Mouse (Mus musculus): ENCODE data around the gene H2-Ob. TPM values are rescaled to one million over a fixed set of nuclear protein-coding genes. Genes with fewer than 3 reads are reported as not detected.

Gene H2-Ob
- polyA plus RNA-seq, 1 experiment from 2014 or later, result 0.54 TPM

DNA sequence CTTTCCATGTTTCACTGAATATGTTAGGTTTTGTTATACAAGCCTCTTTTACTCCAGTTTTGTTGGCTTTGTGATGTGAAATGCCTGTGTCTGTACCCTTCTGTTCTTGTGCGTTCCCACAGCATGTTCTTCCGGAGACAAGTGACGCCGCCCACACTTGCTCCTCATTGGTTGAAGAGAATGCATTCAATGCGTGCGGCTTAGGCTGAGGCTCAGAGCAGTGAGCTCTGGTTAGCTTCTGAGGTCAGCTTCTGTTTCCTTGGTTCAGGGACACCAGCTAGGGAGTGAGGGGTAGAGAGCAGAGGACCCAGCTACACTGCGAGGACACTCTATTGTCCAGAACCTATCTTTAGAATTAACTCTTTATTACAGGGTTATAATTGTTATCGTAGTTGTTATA, 52.9 kb downstream of the H2-Ob start:
- no peaks in the 10 kb centered on the region for H3K4me1 ChIP-seq (ENCODE audit: control insufficient read depth, low read depth, low read length)
- H3K4me3 ChIP-seq (ENCODE audit: low read depth, low read length), result no peak overlapping the region
- H3K9ac ChIP-seq (ENCODE audit: low read depth, low read length), result no peak overlapping the region
- H3K4me2 ChIP-seq (ENCODE audit: low read depth, low read length), result no peak overlapping the region
- H3K27me3 ChIP-seq (ENCODE audit: control insufficient read depth, insufficient read depth, low read depth, low read length), result no peaks in the 10 kb centered on the region
- H3K9me3 ChIP-seq (replicated peaks; ENCODE audit: control insufficient read depth, low read length), result no peaks in the 10 kb centered on the region; the same call in 1 of the 2 replicates
- WGBS (ENCODE audit: insufficient replicate concordance), result 19% methylated on average over 8 of the region's 8 CpGs
- peak; percentile 37; the same call in 1 of the 2 replicates for ATAC-seq (ENCODE audit: low read depth)
- H3K36me3 ChIP-seq (ENCODE audit: control insufficient read depth, insufficient read depth), result no peaks in the 10 kb centered on the region
- no peak overlapping the region for H3K27ac ChIP-seq (ENCODE audit: low read length)

- H3K4me2 ChIP-seq (ENCODE audit: low read depth, low read length), result no peak overlapping the region
- no peaks in the 10 kb centered on the region for H3K4me1 ChIP-seq (ENCODE audit: control insufficient read depth, low read depth, low read length)
- ATAC-seq (ENCODE audit: low read depth), result no peak
- H3K36me3 ChIP-seq (ENCODE audit: control insufficient read depth, insufficient read depth), result no peaks in the 10 kb centered on the region
- no peaks in the 10 kb centered on the region; the same call in 1 of the 2 replicates for H3K27me3 ChIP-seq (ENCODE audit: control insufficient read depth, insufficient read depth, low read depth, low read length)
- H3K27ac ChIP-seq (ENCODE audit: low read length), result no peak overlapping the region
- H3K4me3 ChIP-seq (ENCODE audit: low read depth, low read length), result no peak overlapping the region
- WGBS (ENCODE audit: insufficient replicate concordance), result 54% methylated on average over 4 of the region's 4 CpGs
- H3K9ac ChIP-seq (ENCODE audit: low read depth, low read length), result no peak overlapping the region
- H3K9me3 ChIP-seq (replicated peaks; ENCODE audit: control insufficient read depth, low read length), result no peaks in the 10 kb centered on the region; the same call in 1 of the 2 replicates
These were observed 53.9 kb downstream of the H2-Ob start for GRCm38 (mm10) chr17:34292570-34292969.

DNA sequence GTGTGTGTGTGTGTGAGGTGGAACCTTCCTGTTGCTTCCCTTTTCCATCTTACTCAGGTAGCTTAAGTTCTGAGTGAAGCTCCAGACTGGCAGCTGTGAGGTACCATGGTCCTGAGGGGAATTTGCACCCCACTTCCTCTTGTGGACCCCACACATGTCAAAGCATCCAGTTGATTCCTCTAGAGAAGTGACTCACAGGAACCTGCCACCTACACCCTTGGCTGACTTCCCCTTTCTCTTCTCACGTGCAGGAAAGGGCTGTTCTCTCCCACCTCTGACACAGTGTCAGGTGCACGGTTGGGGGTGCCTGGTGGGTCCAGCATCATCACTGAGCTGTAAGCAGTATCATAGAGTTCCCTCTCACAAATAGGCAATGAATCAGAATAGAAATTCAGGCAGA, 54.8 kb downstream of the H2-Ob start:
- Histone ChIP-seq H3K27ac (ENCODE audit: low read length) (no peak overlapping the region), H3K4me1 (ENCODE audit: control insufficient read depth, low read depth, low read length) (no peaks in the 10 kb centered on the region), H3K9ac (ENCODE audit: low read depth, low read length) (no peak overlapping the region), H3K27me3 (ENCODE audit: control insufficient read depth, insufficient read depth, low read depth, low read length) (no peaks in the 10 kb centered on the region; the same call in 1 of the 2 replicates), H3K9me3 (replicated peaks; ENCODE audit: control insufficient read depth, low read length) (no peaks in the 10 kb centered on the region; the same call in 1 of the 2 replicates), H3K36me3 (ENCODE audit: control insufficient read depth, insufficient read depth) (no peaks in the 10 kb centered on the region), H3K4me2 (ENCODE audit: low read depth, low read length) (no peak overlapping the region), H3K4me3 (ENCODE audit: low read depth, low read length) (no peak overlapping the region)
- 9% methylated on average over 2 of the region's 2 CpGs for WGBS (ENCODE audit: insufficient replicate concordance)
- ATAC-seq (ENCODE audit: low read depth), result no peak

GRCm38 (mm10) chr17:34294249-34294648, 55.5 kb downstream of the H2-Ob start:
- H3K36me3 ChIP-seq (ENCODE audit: control insufficient read depth, insufficient read depth), result no peaks in the 10 kb centered on the region
- ATAC-seq (ENCODE audit: low read depth), result no peak
- H3K9ac ChIP-seq (ENCODE audit: low read depth, low read length), result no peak overlapping the region
- H3K27ac ChIP-seq (ENCODE audit: low read length), result no peak overlapping the region
- no peaks in the 10 kb centered on the region for H3K4me1 ChIP-seq (ENCODE audit: control insufficient read depth, low read depth, low read length)
- H3K9me3 ChIP-seq (replicated peaks; ENCODE audit: control insufficient read depth, low read length), result no peaks in the 10 kb centered on the region; the same call in 1 of the 2 replicates
- H3K27me3 ChIP-seq (ENCODE audit: control insufficient read depth, insufficient read depth, low read depth, low read length), result no peaks in the 10 kb centered on the region; the same call in 1 of the 2 replicates
- 56% methylated on average over 4 of the region's 4 CpGs for WGBS (ENCODE audit: insufficient replicate concordance)
- no peak overlapping the region for H3K4me2 ChIP-seq (ENCODE audit: low read depth, low read length)
- H3K4me3 ChIP-seq (ENCODE audit: low read depth, low read length), result no peak overlapping the region

DNA sequence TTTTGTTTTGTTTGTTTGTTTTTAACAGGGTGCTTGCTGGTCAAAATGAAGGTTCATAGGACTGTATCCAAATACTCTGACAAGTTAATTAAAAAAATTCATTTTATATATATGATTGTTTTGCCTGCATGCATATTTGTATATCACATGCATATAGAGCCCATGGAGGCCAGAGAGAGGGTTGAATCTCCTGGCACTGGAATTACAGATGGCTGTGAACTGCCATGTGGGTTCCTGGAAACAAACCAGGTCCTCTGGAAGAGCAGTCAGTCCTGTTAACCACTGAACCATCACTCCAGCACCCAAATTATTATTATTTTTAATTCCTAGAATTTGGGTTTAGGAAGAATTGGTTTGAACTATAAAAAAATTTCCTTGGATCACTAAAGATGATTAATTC, 56.6 kb downstream of the H2-Ob start:
- no peaks in the 10 kb centered on the region for H3K4me1 ChIP-seq (ENCODE audit: control insufficient read depth, low read depth, low read length)
- H3K36me3 ChIP-seq (ENCODE audit: control insufficient read depth, insufficient read depth), result no peaks in the 10 kb centered on the region
- H3K27me3 ChIP-seq (ENCODE audit: control insufficient read depth, insufficient read depth, low read depth, low read length), result no peaks in the 10 kb centered on the region; the same call in 1 of the 2 replicates
- H3K27ac ChIP-seq (ENCODE audit: low read length), result no peak overlapping the region
- no peak overlapping the region for H3K4me2 ChIP-seq (ENCODE audit: low read depth, low read length)
- no peak overlapping the region for H3K4me3 ChIP-seq (ENCODE audit: low read depth, low read length)
- ATAC-seq (ENCODE audit: low read depth), result no peak
- no peaks in the 10 kb centered on the region; the same call in 1 of the 2 replicates for H3K9me3 ChIP-seq (replicated peaks; ENCODE audit: control insufficient read depth, low read length)
- H3K9ac ChIP-seq (ENCODE audit: low read depth, low read length), result no peak overlapping the region

GRCm38 (mm10) chr17:34295891-34296794, 57.4 kb downstream of the H2-Ob start:
- peak overlapping the region; percentile 12; the same call in 1 of the 2 replicates for H3K4me2 ChIP-seq (ENCODE audit: low read depth, low read length)
- no peaks in the 10 kb centered on the region; the same call in 1 of the 2 replicates for H3K9me3 ChIP-seq (replicated peaks; ENCODE audit: control insufficient read depth, low read length)
- WGBS (ENCODE audit: insufficient replicate concordance), result 19% methylated on average over 23 of the region's 23 CpGs
- H3K27ac ChIP-seq (ENCODE audit: low read length), result no peak overlapping the region
- H3K4me3 ChIP-seq (ENCODE audit: low read depth, low read length), result no peak overlapping the region
- no peak overlapping the region for H3K9ac ChIP-seq (ENCODE audit: low read depth, low read length)
- no peaks in the 10 kb centered on the region; the same call in 1 of the 2 replicates for H3K27me3 ChIP-seq (ENCODE audit: control insufficient read depth, insufficient read depth, low read depth, low read length)
- ATAC-seq (ENCODE audit: low read depth), result no peak
- no peaks in the 10 kb centered on the region for H3K36me3 ChIP-seq (ENCODE audit: control insufficient read depth, insufficient read depth)
- no peaks in the 10 kb centered on the region for H3K4me1 ChIP-seq (ENCODE audit: control insufficient read depth, low read depth, low read length)

DNA sequence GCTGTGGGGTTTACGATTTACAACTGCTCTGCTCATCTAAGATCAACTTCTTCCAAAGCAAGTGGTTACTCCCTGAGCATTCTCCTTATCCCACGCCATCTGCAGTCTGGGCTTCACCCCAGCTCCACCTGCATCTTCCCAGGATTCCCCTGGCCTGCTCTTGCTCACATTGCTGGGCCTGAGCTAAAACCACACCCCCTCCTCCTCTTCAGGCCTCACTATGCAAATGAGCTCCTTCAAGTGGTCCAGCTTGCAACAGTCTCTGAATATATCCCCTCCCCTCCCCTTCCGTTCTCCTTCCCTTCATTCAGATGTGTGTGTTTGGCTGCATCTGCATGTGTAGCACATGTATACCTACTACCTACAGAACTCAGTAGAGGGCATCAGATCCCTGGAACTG, 60.7 kb downstream of the H2-Ob start:
- no peak for ATAC-seq (ENCODE audit: low read depth)
- H3K4me1 ChIP-seq (ENCODE audit: control insufficient read depth, low read depth, low read length), result no peaks in the 10 kb centered on the region
- H3K9me3 ChIP-seq (replicated peaks; ENCODE audit: control insufficient read depth, low read length), result no peaks in the 10 kb centered on the region
- H3K27ac ChIP-seq (ENCODE audit: low read length), result no peak overlapping the region
- no peak overlapping the region for H3K9ac ChIP-seq (ENCODE audit: low read depth, low read length)
- 61% methylated on average over 3 of the region's 3 CpGs for WGBS (ENCODE audit: insufficient replicate concordance)
- H3K27me3 ChIP-seq (ENCODE audit: control insufficient read depth, insufficient read depth, low read depth, low read length), result no peaks in the 10 kb centered on the region; the same call in 1 of the 2 replicates
- no peak overlapping the region for H3K4me2 ChIP-seq (ENCODE audit: low read depth, low read length)
- no peaks in the 10 kb centered on the region for H3K36me3 ChIP-seq (ENCODE audit: control insufficient read depth, insufficient read depth)
- no peak overlapping the region for H3K4me3 ChIP-seq (ENCODE audit: low read depth, low read length)

- Histone ChIP-seq H3K27me3 (ENCODE audit: control insufficient read depth, insufficient read depth, low read depth, low read length) (no peaks in the 10 kb centered on the region; the same call in 1 of the 2 replicates), H3K27ac (ENCODE audit: low read length) (no peak overlapping the region), H3K9ac (ENCODE audit: low read depth, low read length) (no peak overlapping the region), H3K36me3 (ENCODE audit: control insufficient read depth, insufficient read depth) (no peaks in the 10 kb centered on the region), H3K4me1 (ENCODE audit: control insufficient read depth, low read depth, low read length) (no peaks in the 10 kb centered on the region), H3K9me3 (replicated peaks; ENCODE audit: control insufficient read depth, low read length) (no peaks in the 10 kb centered on the region), H3K4me2 (ENCODE audit: low read depth, low read length) (no peak overlapping the region), H3K4me3 (ENCODE audit: low read depth, low read length) (no peak overlapping the region)
- 72% methylated on average over 8 of the region's 8 CpGs for WGBS (ENCODE audit: insufficient replicate concordance)
- ATAC-seq (ENCODE audit: low read depth), result no peak
These were observed 61.4 kb downstream of the H2-Ob start for GRCm38 (mm10) chr17:34300071-34300470.
